Mouse (Mus musculus) left cerebral cortex, adult 8-10 months (tissue): Measurements from ENCODE around the gene Ak2. TPM values are rescaled to one million over a fixed set of nuclear protein-coding genes. Genes with fewer than 3 reads are reported as not detected.

Experiments
- DNase-seq, 2 experiments: peaks; one replicate each; pipeline ENCODE4 v3.0.0; 2022; ENCODE audit warnings: low spot score in 2 of 2
- total RNA-seq, 4 experiments: library from RNA; stranded (reverse); gene quantifications; 2 replicates each; pipeline ENCODE4 v1.2.4; 2022

Ak2 gene
- total RNA-seq, 4 experiments from 2014 or later, result 23.4 to 28.1 (median 25.2) TPM

DNA sequence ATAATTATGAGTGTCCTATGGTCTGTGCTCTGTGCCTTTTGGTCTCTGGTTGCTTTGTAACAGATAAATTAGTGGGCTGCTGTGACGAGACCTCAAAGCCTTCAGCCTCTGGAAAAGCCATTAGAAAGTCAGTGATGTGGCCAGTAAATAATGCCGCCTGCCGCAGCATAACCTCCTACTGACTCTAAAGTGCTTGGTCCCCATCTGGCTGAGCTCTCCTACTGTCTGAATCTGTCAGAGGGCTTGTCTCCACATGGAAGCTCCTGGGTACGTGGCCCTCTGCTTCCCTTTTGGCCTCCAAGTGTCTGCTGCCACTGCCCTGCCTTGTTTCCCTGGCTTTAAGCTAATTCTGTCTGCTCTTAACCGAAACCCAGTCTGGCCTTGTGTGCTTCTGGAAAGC lies 17.8 kb downstream of the Ak2 start:
- DNase-seq, result no peak

DNA sequence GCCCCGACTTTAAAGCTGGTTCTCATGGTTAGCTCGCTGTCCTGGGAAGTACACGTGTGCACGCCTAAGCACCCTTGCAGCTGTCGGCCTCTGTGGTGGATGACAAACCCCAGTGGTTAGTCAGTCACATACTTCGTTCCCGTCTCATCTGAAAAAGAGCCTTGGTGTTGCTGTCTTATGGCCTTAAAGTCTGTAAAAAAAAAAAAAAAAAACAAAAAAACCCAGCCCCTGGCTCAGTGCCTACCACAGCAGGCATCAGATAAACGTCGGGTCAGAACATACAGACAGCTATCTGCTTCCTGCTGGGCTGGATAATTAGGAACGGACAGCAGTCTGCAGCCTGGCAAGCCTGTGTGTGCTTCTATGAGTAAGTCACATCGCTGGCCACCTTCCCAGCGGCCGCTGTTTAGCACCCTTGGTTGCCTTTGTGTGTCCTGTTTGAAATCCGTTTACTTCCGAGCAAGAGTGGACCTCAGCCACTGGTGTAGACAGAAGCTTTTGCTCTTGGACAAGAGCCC lies 19.9 kb downstream of the Ak2 start:
- DNase-seq, result no peak

DNA sequence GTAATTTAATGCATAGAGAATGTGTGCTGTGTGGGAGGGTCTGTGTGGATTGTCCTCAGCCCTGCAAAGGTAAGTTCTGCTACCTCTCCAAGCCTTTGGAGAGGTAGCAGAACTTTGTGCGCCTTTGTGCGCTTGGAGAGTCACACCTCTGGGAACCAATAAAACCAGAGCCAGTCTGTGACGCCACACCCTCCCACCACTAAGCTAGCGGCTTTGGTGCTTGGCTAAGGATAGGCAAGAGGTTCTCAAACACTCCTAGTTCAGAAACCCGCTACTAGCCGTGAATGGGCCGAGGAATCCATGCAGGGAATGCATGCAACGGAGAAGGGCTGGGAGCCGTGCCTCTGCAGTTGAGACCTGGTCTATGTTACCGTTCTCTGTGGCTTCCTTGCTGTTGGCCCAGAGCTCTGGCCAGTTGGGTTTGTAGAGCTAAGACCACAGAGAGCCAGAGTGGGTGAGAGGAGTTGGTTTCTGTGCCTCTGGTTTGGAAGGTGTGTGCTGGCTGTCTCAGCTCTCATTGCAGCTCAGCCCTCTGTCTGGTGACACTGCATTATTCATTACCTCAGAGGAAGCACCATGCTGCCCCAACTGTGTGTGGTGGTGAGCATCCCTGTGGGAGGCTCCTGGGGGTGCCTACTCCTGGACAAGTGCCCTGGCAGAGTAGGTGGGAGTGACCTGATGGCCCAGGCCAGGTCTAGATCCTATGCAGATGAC lies 21.6 kb downstream of the Ak2 start:
- DNase-seq, result no peak

DNA sequence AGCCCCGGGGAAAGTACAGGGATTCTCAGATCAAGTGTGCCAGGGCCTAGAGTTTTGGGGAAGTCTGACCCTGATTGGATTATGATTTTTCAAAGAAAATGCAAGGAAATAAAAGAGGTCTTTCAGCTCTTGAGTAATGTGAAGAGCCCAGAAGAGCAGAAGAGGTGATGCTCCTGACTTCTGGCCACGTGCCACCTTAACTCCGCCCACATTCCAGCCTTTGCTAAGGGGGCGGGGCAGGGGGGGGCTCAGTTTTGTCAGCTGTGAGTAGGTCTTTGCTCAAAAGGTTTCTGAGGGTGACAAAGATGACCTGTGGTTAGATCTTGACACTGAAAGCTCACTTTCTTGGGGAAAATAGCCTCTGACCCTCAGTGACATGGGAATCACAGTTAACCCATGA lies 24.6 kb downstream of the Ak2 start:
- no peak for DNase-seq

DNA sequence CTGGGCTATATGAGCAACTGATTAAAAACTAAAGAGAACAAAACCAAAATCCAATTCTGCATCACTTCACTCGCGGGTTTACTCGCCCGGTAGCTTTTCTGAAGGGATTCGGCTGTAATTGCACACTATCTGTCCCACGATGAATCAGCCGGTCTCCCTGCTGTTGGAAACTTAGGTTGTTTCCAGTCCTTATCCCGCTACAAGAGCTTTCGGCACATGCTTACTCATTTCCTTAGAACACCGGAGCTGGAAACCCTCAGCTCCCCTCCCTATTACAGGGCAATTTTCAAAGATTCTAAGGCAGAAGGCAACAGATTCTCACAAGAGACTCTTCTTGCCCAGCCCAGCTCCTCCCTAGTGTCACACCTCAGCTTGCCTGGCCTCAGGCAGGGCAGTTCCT lies 25.4 kb downstream of the Ak2 start:
- no peak for DNase-seq

DNA sequence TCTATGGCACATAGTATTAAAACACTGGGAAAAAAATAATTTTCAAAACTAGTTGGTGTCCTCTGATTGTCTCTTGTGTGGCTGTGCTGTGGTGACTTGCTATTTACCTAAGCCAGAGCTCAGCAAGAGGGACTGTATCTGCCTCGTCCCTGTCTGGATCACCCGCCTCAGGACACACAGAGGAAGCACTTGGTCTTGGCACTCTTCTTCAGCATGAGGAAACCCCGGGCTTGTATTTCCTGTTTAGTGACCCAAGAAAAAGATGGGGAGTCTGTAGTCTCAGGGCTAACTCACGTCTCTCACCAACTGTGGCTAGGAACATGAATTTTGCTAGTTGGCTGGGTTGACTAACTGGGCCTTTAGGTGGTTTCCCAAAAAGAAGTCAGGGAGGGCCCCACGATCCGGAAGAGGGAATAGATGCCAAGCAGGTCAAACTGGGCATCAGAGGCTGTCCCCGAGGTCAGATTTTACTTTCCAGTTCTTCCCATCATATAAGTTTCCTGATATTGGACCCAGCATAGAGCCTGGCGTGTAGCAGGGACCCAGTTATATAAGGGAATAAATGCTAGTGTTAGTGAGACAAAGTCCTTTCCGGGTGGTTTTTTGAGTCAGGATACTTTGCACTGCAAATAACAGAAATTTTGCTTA lies 27.2 kb downstream of the Ak2 start:
- no peak for DNase-seq

DNA sequence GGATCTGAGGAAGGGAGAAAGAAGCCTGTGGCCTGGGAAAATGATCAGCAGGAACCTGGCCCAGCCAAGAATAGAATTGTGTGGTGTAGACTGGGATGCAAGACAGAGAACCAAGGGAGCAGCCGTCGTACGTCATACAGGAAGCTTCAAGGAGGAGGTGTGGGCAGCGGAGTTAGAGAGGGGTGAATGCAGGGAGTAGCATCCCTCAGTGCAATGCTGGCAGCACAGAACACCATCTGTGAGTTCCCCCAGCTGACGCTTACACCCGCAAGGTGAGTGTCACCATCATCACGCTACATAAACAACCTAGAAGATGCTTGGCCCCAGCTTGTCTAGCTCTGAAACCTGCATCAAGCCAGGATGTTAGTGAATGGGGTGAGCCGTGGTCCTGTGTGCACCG lies 28.0 kb downstream of the Ak2 start:
- DNase-seq, result peak in 1 of 2 experiments; percentile 28

DNA sequence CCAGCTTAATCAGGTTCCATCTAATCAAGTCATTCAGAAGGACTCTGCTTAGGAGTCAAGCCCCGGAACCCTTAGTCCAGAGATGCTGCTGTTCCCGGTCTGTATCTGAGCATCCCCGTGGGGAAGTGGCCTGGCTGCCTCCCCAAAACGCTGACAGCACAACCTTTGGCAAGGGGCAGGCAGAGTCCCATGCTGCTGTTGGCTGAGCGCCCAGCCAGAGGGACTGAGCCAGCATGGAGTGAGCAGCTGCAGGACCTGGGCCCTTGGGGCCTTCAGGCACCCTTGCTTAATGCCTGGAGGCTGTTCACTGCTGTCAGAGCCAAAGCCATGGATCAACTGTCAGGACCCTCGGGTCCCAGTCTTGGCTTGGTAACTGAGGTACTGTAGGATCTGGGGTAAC lies 28.7 kb downstream of the Ak2 start:
- DNase-seq, result peak; percentile 46 to 76

DNA sequence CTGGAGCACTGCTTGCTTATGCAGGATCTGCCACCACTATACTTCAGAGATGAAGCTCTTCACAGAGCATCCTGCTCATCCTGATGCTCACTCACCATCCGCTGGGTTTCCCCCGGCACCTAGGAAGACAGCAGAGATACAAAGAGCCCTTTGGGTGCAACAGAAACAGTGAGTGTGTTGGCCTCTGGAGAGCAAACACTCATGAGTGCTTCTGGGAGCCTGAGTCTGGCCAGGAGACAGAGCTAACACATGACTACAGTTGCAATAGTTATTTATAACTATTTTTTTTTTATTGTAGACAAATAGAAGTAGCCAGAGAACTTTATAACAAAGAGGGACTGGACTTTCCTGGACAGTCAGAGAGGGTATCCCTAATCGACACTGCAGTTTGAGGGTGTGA lies 29.7 kb downstream of the Ak2 start:
- DNase-seq, result no peak

DNA sequence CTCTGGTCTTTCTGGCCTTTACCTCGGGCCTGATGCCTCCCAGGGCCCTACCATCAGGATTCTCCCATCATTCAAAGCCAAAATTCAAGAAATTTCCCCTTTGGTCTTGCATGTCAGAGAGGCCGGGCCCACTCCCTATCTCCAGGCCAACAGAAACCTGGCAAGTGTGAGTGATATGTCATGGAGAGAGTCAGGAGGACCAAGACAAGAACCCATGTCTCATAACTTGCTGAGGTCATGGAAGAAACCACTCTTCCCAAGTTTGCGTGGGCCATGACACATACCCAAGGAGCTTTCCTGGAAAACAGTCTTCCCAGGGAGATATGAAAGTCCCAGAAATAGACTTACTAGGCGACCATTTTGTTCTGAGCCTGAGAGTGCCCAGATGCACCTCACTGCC lies 30.1 kb downstream of the Ak2 start:
- no peak for DNase-seq

DNA sequence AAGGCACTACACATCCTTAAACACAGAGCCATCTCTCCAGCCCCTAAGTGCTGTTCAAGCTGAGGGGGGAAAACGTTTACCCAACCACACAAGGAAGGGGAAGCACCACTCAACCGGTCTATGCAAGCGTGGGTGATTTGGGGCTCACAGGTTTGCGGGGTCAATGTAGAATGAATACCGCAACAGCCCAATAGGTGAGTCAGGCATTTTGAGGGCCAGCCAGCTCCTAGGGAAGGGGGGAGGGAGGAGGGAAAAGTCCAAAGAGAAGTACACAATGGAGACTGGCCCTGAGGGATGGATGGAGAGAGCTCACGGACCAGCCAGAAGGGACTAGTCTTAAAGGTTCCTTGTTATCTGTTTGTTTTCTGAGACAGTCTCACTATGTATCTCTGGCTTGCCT lies 32.1 kb downstream of the Ak2 start:
- DNase-seq, result no peak

DNA sequence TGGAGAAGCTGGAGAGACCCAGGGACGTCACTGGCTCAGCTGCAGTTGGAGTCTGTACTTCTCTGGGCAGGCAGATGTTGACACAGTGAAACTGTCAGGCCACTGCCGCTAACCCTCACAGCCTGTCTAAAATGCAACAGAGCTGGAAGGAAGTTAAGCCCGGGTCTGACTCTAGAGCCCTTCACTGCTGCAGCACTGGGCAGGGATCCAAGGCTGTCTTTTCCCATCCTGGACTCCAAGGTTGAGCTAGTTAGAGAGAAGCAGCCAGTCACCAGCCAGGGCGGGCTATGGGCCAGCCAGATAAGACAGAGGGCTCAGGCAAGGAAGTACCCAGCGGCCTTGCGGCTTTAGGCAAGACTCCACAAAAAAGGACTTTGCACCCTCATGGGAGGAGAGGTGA lies 33.0 kb downstream of the Ak2 start:
- DNase-seq, result no peak

DNA sequence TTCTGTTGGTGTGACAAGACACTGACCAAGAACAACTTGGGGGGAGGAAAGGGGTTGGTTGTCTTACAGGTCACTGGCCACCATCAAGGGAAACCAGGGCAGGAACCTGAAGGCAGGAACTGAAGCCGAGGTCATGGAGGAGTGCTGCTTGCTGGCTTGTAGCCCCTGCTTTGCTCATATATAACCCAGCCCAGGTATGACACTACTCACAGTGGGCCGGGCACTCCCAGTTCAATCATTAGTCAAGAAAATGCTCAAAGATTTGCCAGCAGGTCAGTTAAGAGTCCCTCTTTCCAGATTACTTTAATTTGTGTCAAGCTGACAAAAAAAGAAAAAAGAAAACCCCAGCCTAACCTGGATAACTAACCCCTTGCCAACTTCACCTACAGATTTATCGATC lies 33.9 kb downstream of the Ak2 start:
- DNase-seq, result no peak

DNA sequence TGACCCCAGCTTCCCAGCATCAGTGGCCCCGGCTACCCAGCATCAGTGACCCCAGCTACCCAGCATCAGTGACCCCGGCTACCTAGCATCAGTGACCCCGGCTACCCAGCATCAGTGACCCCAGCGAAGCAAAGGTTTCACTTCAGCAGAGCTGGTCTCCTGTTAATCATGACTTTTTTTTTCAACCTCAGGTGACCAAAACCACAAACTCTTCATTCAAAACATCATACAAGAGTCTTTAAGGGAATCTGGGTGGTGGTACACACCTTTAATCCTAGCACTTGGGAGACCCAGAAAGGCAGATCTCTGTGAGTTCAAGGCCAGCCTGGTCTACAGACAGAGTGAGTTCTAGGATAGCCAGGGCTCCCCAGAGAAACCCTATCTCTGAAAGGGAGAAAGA lies 39.0 kb downstream of the Ak2 start:
- no peak for DNase-seq

DNA sequence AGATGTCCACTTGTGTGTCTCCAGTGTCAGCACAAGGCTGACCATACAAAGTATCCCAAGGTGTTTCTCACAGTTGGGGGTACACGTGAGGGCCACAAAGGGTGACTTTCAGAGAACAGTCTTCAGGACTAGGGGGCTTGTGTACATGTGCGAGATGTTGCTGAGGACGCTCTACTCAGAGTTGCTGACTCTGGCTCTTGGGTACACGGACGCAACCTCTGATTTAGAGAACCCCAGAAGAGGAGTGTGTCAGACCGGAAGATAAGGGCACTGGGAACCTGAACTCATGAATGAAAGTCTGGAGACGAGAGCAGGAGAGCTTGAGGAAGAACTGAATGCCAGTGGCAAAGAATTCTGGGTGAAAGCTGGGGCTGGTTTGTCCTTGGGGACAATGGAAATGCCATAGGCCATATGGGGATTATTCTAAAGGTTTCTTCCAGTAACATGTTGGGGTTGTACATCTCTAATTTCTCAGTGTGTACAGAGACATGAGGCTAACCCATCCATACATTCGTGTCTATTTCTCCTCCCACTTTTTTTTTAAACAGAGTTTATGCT lies 39.7 kb downstream of the Ak2 start:
- no peak for DNase-seq

DNA sequence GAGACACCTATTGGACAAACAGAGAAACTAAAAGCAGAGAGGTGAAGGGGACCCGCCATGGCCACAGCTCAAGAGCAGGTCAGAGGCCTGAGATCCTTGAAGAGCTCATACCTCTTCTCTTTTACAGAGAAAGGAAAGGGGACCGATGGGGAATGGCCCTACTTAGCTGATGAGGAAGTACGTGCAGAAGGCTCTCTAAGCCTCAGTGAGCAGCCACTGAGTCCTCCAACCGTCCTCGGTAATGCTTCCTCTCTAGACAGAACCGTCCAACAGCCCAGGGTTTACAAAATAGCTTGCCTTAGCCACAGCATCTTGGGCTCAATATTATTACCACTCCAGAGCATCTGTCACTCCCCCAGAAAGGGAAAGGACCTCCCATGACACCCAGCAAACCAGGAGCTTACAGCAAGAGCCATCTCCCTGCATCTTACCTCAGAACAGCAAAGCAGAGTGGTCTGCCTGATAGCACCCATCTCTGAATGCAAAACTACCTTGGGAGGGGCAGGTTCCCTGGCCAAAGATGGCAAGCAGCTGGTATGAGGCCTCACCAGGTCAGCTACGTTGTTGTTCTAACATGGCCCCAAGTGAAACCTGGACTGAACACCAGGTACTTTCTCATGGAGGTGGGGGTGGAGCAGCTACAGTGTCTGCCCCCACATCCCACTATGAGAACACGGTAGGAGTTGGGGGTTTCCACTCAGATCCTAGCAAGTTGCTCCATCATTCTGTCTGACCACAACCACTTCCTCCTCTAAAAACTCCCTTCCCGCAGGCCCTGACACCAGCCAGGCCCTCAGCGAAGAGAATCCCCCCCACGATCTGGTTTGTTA lies 40.6 kb downstream of the Ak2 start:
- DNase-seq, result no peak

DNA sequence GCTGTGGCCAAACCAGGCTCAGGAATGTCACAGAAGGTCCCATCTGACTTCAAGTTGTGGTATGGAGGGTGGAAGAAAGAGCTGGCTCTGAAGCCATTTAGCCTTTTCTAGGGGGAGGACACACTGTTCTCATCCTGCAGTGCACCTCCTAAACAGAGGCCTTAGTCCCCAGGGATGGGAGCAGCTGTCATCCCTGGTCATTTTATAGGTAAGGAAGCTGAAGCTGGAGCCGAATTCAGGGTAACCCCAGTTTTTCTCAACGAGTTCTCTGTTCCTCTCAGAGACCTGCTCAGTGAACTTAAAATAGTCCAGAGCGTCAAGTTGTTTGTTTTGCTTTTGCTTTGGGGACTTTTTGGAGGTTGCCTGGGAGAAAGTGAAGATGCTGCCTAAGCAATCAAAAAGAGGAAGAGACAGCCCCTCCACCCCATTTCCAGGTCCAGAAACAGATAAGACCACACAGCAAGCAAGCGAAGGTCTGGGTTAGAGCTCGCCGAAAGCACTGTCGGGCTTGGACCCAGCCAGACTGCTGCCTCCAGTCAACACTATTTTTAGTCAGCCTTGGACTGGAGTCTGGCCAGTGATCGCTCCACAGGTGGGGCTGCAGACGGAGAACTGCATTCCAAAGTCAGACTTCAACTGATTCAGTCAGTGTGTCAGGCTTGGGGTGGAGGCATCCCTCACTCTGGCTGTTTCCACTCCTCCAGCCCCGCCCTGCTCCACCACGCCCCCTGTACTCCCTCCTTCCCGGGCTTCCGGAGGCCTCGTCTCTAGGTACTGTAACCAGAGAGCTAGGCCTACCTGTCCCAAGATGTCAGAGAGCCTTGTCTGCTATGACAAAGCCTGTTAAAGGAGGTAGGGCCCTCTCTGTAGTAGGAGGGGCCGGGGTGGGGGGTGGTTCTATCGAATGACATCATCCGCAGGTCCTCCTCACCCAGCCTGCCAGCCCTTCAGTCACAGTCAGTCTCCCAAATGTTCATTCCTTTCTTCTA lies 41.5 kb downstream of the Ak2 start:
- DNase-seq, result no peak

DNA sequence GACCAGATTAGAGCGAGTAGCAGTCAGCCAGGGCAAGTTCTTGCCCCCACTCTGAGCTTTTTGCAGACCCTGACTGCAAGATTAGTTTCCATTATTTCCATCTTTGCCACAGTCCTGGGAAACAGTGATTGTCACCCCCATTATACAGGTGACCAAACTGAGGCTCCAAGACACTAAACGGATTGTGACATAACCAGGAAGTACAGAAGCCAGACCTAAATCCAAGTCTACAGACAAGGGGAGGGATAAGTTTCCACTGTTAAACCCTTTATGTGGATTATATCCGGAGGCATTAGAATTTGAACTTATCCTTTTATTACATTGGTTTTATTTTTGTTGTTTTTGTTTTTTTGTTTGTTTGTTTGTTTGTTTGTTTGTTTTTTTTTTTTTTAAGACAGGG lies 42.5 kb downstream of the Ak2 start:
- DNase-seq, result no peak

DNA sequence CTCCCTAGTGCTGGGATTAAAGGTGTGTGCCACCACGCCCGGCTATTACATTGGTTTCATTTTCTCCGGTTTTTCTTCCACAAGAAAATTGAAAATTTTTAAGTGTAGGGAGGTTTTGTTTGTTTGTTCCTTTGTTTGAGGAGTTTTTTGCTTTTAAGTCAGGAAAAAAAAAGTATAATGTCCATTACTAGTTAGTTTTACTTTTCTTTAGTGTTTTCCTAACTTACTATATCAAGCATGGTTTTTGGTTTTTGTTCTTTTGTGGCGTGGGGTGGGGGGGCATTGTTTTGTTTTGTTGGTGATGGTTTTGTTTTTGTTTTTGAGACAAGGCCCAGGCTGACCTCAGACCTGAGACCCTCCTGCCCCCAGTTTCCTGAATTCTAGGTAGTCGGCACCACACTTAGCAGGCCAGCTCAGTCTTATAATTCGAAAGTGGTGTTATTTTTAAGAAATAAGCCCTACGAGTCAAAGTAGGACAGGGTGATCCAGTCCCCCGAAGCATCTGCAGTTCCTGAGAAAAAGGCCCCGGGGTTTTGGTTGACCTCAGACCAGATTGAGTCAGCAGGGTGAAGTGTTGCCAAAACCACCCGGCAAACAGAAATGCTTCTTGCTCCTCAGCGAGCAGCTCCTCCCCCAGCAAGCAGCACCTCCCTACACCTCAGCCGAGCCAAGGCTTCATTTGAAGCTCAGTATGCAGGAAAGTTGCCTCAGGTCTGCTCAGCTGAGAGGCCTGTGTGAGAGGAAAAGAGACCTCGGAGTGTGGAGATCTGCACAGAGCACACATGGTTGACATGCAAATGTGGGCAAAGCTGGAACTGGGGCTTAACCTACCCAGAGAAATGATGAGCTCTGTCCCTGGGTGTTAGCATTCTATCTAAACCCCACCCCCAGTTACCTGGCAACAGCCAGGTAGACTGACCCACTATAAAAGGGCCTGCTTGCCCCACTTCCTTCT lies 43.2 kb downstream of the Ak2 start:
- no peak for DNase-seq
